Mouse (Mus musculus): ENCODE measurements around the gene Zp2. TPM values are rescaled to one million over a fixed set of nuclear protein-coding genes. Genes with fewer than 3 reads are reported as not detected.

The Zp2 gene
- total RNA-seq (2017): not detected in 2 replicates

DNA sequence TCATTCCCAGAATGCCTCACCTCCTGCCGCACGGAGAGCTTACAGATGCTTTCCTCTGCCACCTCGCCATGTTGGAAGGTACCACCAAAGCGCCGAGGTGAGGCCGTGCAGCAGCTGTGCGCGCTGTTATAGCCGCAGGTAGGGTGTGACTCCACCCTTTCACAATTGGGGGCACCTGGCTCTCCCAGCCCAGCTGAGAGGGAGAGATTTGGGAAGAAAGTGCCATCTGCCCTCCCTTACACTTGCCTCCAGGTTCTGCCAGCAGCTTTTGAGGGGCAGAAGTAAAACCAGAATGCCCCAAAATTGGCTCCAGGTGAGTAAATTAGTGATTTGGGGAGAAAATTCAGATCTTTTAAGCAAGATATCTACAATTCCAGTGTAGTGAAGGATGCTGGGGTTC lies at the start of gene Zp2:
Gene Zp2 (minus strand): TSS at position 101 of the 400 bp plus-strand sequence.
- ATAC-seq (ENCODE audit: extremely low read depth, insufficient number of reproducible peaks, low FRiP score, poor library complexity, severe bottlenecking): no peak

- ATAC-seq (ENCODE audit: extremely low read depth, insufficient number of reproducible peaks, low FRiP score, poor library complexity, severe bottlenecking): no peak
Observed at GRCm38 (mm10) chr7:120192816-120193215, 47.7 kb upstream of the Zp2 start.

- ATAC-seq (ENCODE audit: extremely low read depth, insufficient number of reproducible peaks, low FRiP score, poor library complexity, severe bottlenecking): no peak
Observed at GRCm38 (mm10) chr7:120192207-120192606, 47.1 kb upstream of the Zp2 start.

DNA sequence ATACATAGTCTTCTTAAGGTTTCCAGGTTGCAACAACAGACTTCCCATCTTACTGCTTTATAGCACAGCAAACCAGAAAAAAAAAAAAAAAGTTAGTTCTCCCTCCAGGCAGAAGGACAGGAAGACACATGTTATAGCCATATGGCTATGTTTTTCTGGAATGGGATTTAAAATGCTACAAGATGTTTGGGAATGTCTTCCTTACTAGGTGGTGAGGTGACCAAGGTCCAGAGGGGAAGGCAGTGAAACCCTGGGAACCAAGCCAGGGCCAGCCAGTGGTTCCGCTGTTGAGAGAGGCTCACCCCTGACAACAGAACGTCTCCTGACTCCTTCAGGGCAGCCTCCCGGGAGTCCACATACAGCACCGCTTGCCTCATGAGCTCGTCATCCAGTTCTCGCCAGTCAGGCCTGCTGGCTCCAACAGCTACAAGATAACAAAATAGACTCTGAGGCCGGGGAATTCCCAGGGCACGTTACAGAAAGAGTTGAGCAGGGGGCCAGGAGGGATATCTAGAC lies 45.1 kb upstream of the Zp2 start:
- no peak for ATAC-seq (ENCODE audit: extremely low read depth, insufficient number of reproducible peaks, low FRiP score, poor library complexity, severe bottlenecking)

GRCm38 (mm10) chr7:120189369-120190149 lies 44.5 kb upstream of the Zp2 start:
- no peak for ATAC-seq (ENCODE audit: extremely low read depth, insufficient number of reproducible peaks, low FRiP score, poor library complexity, severe bottlenecking)

DNA sequence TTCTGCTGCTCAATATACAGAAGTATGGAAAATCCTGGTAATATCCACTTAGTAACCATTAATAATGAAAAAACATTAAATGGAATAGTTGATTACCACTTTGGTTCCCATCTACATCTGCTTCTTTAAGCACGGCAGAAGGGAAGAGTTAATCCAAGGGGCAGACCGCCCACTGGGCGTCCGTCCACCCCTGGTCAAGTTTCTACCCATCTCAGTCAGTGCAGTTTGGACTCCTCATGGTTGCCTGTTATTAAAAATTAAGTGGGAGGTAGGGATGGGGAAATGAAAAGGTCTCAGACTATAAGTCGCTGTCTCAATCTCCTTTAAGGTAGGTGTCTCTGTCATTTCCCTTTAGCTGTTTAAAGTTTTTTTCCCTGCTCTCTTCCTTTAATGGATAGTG lies 43.9 kb upstream of the Zp2 start:
- no peak for ATAC-seq (ENCODE audit: extremely low read depth, insufficient number of reproducible peaks, low FRiP score, poor library complexity, severe bottlenecking)

DNA sequence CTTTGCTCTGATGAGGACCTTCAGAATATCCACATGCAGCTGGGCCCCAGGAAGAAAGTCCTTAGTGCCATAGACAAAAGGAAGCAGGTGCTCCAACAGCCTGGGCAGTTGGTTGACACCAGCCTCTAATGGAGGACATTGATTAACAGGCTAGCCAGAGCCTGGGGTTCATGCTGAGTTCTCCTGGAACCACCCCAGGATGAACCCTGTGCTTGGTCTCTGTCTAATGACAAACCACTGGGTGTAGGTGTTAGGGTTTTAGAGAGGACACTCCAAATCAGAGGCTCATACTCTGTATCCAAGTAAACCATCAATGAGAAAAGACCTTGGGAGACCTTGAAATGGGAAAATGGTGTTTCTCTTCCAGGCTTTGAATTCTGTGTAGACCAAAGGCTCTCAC lies 37.8 kb upstream of the Zp2 start:
- no peak for ATAC-seq (ENCODE audit: extremely low read depth, insufficient number of reproducible peaks, low FRiP score, poor library complexity, severe bottlenecking)

GRCm38 (mm10) chr7:120181401-120182230 lies 36.5 kb upstream of the Zp2 start:
- no peak for ATAC-seq (ENCODE audit: extremely low read depth, insufficient number of reproducible peaks, low FRiP score, poor library complexity, severe bottlenecking)

DNA sequence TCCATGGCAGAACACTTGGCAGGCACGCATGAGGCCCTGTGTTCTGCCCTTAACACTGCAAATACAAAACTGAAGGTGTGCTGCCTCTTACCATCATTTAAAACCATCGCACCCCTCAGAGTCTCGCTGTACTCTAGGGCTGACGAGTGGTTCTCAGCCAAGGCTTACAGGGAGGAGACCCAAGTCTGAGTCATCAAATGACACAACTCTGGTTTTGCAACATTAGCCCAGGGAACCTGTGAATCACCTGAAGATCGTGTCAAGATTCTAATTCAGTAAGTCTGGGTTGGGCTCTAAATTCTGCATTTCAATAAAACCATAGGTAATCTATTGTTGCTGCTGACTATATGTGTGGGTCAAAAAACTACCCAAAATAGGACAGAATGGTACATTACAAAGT lies 35.5 kb upstream of the Zp2 start:
- no peak for ATAC-seq (ENCODE audit: extremely low read depth, insufficient number of reproducible peaks, low FRiP score, poor library complexity, severe bottlenecking)

- ATAC-seq (ENCODE audit: extremely low read depth, insufficient number of reproducible peaks, low FRiP score, poor library complexity, severe bottlenecking): no peak
Observed at GRCm38 (mm10) chr7:120178935-120179334, 33.8 kb upstream of the Zp2 start.

DNA sequence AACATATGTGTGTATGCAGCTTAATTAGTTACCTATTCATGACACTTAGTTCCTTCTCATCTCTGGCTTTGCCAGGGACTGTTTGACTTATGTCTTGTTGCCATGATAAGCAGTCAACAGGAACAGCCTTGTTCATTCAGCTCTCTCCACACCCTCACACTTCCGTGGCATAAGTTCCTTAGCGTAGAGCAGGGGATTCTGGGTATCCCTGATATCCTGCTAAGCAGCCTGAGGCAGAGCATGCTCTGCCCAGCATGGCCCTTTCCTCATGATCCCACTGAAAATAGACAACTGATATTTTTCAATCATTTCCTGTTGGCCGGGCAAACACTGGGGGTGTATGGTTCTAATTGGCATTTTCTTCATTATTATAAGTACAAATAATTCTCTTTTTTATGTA lies 32.5 kb upstream of the Zp2 start:
- no peak for ATAC-seq (ENCODE audit: extremely low read depth, insufficient number of reproducible peaks, low FRiP score, poor library complexity, severe bottlenecking)

DNA sequence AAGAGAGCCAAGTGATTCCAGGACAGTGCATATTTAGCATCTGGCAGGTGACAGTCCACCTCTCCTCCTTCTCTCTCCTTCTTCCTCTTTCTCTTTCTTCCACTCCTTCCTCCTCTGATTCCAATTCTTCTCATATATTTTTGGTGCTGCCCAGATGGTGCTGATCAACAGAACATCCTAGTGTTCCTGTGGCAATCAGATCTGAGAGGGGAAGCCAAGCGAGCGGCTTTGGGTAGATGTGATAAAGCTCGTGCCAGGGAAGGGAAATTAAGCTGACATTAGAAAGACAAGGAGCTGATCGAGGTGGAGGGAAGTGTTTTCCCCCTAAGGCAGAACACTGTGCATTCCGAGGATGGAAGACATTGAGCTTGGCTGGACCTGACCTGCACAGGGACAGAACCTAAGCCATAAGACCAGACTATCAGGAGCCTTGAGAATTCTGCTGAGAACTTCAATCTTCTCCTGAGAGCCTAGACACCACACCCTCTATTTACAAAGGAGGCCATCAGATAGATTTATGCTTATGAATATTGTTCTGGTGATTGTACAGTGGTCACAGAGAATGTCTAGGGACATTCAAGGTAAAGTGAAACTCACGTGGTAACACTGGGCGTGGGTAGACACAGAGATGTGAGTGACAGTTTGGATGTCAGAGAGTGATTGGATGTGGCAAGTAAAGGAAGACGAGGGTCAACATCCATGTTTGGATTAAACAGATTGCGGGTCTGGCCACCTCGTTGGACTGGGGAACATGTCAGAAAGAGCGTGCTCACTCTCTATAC lies 29.8 kb upstream of the Zp2 start:
- ATAC-seq (ENCODE audit: extremely low read depth, insufficient number of reproducible peaks, low FRiP score, poor library complexity, severe bottlenecking): no peak

- no peak for ATAC-seq (ENCODE audit: extremely low read depth, insufficient number of reproducible peaks, low FRiP score, poor library complexity, severe bottlenecking)
Observed at GRCm38 (mm10) chr7:120173603-120174244, 28.6 kb upstream of the Zp2 start, which contains the start of gene Anks4b. Anks4b (plus strand) TSS chr7:120173858.

GRCm38 (mm10) chr7:120172188-120172700 lies 27.2 kb upstream of the Zp2 start:
- no peak for ATAC-seq (ENCODE audit: extremely low read depth, insufficient number of reproducible peaks, low FRiP score, poor library complexity, severe bottlenecking)

- no peak for ATAC-seq (ENCODE audit: extremely low read depth, insufficient number of reproducible peaks, low FRiP score, poor library complexity, severe bottlenecking)
Observed at GRCm38 (mm10) chr7:120163581-120164251, 18.6 kb upstream of the Zp2 start.

- no peak for ATAC-seq (ENCODE audit: extremely low read depth, insufficient number of reproducible peaks, low FRiP score, poor library complexity, severe bottlenecking)
Observed at GRCm38 (mm10) chr7:120158121-120158613, 13.1 kb upstream of the Zp2 start.

- no peak for ATAC-seq (ENCODE audit: extremely low read depth, insufficient number of reproducible peaks, low FRiP score, poor library complexity, severe bottlenecking)
Observed at GRCm38 (mm10) chr7:120157575-120158061, 12.5 kb upstream of the Zp2 start.
